Mouse (Mus musculus): ENCODE results near the gene Magohb.

Magohb gene

GRCm38 (mm10) chr6:131262009-131262408 is 31.0 kb downstream of the Magohb start:
- no peak for DNase-seq (ENCODE audit: low read depth, low spot score)

GRCm38 (mm10) chr6:131247206-131247605 is 45.8 kb downstream of the Magohb start, which contains the start of gene Klra2:
Gene Klra2, minus strand, starts transcription at chr6:131247362.
- no peak for DNase-seq (ENCODE audit: low read depth, low spot score)

- DNase-seq (ENCODE audit: low read depth, low spot score): no peak
Measured at GRCm38 (mm10) chr6:131245081-131245480, 48.0 kb downstream of the Magohb start.
